Mouse (Mus musculus) heart, adult 2 months (tissue): ENCODE results near the gene Ina. TPM values are rescaled to one million over a fixed set of nuclear protein-coding genes. Genes with fewer than 3 reads are reported as not detected.

Experiments used
- DNase-seq, 2 experiments: peaks; one replicate each; pipeline ENCODE4 v3.0.0; 2021
- H3K27ac ChIP-seq: fragments of 200-600 bp; 2 replicates; pipeline ENCODE4 v1.8.1; 2022
- H3K27me3 ChIP-seq: fragments of 200-500 bp; 2 replicates; pipeline ENCODE4 v1.6.1; 2012; ENCODE audit warnings: mild to moderate bottlenecking, low read length, inconsistent platforms, mixed read lengths; ENCODE audit not compliant: control insufficient read depth, insufficient read depth
- H3K36me3 ChIP-seq: fragments of 200-500 bp; 2 replicates; pipeline ENCODE4 v1.6.1; 2012; ENCODE audit warnings: low read length, inconsistent platforms; ENCODE audit not compliant: control insufficient read depth, insufficient read depth
- H3K4me1 ChIP-seq: fragments of 200-500 bp; 2 replicates; pipeline ENCODE4 v1.6.1; 2011; ENCODE audit warnings: low read length; ENCODE audit not compliant: control insufficient read depth, insufficient read depth
- H3K4me3 ChIP-seq: fragments of 200-600 bp; 2 replicates; pipeline ENCODE4 v1.8.1; 2022
- H3K79me2 ChIP-seq: fragments of 200-500 bp; replicated peaks from 2 replicates; pipeline ENCODE4 v1.6.1; 2012; ENCODE audit warnings: mild to moderate bottlenecking, inconsistent platforms, low read length, moderate library complexity, mixed read lengths; ENCODE audit not compliant: control insufficient read depth, insufficient read depth
- H3K9ac ChIP-seq: fragments of 200-500 bp; 2 replicates; pipeline ENCODE4 v1.6.1; 2012; ENCODE audit warnings: low read depth, mild to moderate bottlenecking, control low read depth, inconsistent platforms, low read length, mixed read lengths
- CTCF ChIP-seq: fragments of 200-600 bp; IDR thresholded peaks from 2 replicates; pipeline ENCODE4 v1.8.1; 2022; ENCODE audit warnings: antibody characterized with exemption, mild to moderate bottlenecking, moderate library complexity
- EP300 ChIP-seq: fragments of 200-500 bp; IDR thresholded peaks from 2 replicates; pipeline ENCODE4 v1.6.1; 2011; ENCODE audit warnings: low read depth, low read length, control low read depth; ENCODE audit not compliant: insufficient read depth
- POLR2A ChIP-seq: fragments of 200-500 bp; IDR thresholded peaks from 2 replicates; pipeline ENCODE4 v1.6.1; 2011; ENCODE audit warnings: mild to moderate bottlenecking, low read depth, low read length, control low read depth; ENCODE audit not compliant: insufficient read depth
- WGBS: fragments of 180-500 bp; shearing (Covaris S2); methylation state at CpG from one replicate; pipeline ENCODE4 v1.1.7; 2018; 5-methylcytosine and 5-hydroxymethylcytosine counted together
- intact Hi-C: fragments of 180-260 bp; cut with DNase I; formaldehyde crosslinking; loops from one replicate; pipeline ENCODE4 v1.15.1; 2025
- polyA plus RNA-seq: library from polyadenylated mRNA; depleted of rRNA; stranded (reverse); fragments of >200 nt; gene quantifications from 2 replicates; pipeline ENCODE4 v1.2.3, GENCODE M21; 2012
- total RNA-seq, 2 experiments: library from RNA; stranded (reverse); gene quantifications; 2 replicates each; pipeline ENCODE4 v1.2.3; 2021

The Ina gene
- total and polyA plus RNA-seq, 3 experiments = 0.04 to 0.11 TPM; not detected in 1

DNA sequence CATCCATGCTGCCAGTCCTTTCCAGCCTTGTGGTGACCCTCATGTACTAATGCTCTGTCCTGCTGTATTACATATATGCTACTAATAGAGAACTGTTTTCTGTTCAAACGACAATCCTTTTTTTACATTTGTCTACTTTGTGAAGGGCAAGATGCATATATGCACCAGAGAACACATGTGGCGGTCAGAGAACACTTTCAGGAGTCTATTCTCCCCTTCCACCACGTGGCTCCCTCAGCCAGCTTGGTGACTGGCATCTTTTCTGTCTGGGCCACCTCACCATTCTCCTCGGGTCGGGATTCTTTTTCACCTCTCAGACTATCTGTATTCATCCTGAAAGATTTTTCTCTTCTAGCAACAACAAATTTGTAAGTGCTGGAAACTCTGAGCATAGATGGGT is 8.6 kb upstream of the Ina start:
- Histone ChIP-seq H3K79me2 (no peaks in the 10 kb centered on the region), H3K4me1 (no peaks in the 10 kb centered on the region)

DNA sequence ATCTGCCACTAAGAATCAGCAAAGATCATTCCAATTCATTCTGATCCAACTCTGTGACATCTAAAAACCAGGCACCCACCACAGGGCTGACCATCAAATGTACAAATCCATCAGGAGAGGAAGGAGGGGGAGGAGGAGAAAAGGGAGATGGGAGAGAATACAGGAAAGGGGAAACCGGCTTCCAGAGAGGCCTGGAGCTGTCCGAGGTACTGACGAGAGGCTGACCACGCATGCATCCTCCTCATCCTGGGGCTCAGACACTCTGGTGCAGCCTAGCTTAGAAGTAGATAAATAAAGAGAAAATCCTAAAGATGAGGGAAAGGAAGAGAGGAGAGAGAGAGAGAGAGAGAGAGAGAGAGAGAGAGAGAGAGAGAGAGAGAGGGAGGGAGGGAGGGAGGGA is 8.2 kb upstream of the Ina start:
- Histone ChIP-seq H3K27ac (no peak overlapping the region), H3K9ac (no peak overlapping the region), H3K4me3 (no peak overlapping the region), H3K4me1 (no peaks in the 10 kb centered on the region), H3K36me3 (no peaks in the 10 kb centered on the region), H3K27me3 (no peaks in the 10 kb centered on the region), H3K79me2 (no peaks in the 10 kb centered on the region)
- WGBS = 3% methylated on average over 4 of the region's 4 CpGs
- TF ChIP-seq POLR2A = no peak
- TF ChIP-seq EP300 = no peak
- TF ChIP-seq CTCF = no peak
- intact Hi-C loops = no loop called here
- DNase-seq = peak in 1 of 2 experiments; percentile 55

More for the DNA sequence above, 8.6 kb upstream of the Ina start:
- H3K27me3 ChIP-seq = no peaks in the 10 kb centered on the region
- TF ChIP-seq CTCF (no peak), POLR2A (no peak), EP300 (no peak)
- WGBS = 55% methylated on average over 5 of the region's 5 CpGs
- no peak overlapping the region for H3K4me3 ChIP-seq
- H3K36me3 ChIP-seq = no peaks in the 10 kb centered on the region
- intact Hi-C loops = no loop called here
- no peak for DNase-seq
- H3K27ac ChIP-seq = no peak overlapping the region
- no peak overlapping the region for H3K9ac ChIP-seq

DNA sequence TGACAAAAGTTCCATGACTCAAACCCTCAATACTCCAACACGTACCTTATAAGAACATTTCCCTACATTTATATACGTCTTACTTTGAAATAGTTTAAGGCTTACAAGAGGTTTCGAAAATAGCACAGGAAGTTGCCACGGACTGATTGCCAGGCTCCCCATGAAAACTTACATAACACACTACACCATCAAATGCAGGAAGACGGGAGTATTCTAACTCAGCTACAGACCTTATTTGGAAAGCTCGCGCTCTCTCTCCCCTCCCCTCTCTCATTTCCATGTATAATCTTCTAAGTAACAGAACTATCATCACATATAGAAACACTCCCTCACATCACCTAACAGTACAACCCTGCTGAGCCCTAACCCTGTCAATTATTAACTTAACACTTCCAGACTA is 5.1 kb upstream of the Ina start:
- no peaks in the 10 kb centered on the region for H3K36me3 ChIP-seq
- no peak overlapping the region for H3K4me3 ChIP-seq
- 65% methylated on average over 7 of the region's 7 CpGs for WGBS
- H3K27me3 ChIP-seq = peaks cover 6% of the 10 kb centered on the region
- no peaks in the 10 kb centered on the region; the same call in 1 of the 2 replicates for H3K4me1 ChIP-seq
- H3K27ac ChIP-seq = no peak overlapping the region
- DNase-seq = no peak
- no peak overlapping the region for H3K9ac ChIP-seq
- intact Hi-C loops = no loop called here
- H3K79me2 ChIP-seq = no peaks in the 10 kb centered on the region
- TF ChIP-seq CTCF = no peak
- TF ChIP-seq EP300 = no peak
- no peak for TF ChIP-seq POLR2A

DNA sequence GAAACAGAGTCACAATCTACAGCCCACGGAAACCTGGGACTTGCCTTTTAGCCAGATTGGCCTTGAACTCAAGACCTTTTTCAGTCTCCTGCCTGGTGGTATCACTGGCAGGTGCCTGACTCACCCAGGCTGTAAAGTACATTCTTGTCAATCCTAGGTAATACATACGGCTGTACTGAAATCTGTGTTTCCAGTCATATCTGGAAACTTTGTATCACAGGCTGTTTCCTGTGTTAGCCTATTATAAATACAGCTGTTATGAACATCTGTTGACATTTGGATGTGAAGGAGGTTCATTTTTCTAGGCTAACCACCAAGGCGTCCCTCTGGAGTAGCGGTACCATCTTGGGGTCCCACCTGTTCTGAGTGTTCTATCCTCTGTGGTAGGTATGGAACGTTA is 4.6 kb upstream of the Ina start:
- intact Hi-C loops = no loop called here
- Histone ChIP-seq H3K9ac (no peak overlapping the region), H3K79me2 (no peaks in the 10 kb centered on the region), H3K36me3 (no peaks in the 10 kb centered on the region), H3K4me1 (no peaks in the 10 kb centered on the region; the same call in 1 of the 2 replicates), H3K27me3 (peaks cover 11% of the 10 kb centered on the region), H3K27ac (no peak overlapping the region), H3K4me3 (no peak overlapping the region)
- DNase-seq = no peak
- TF ChIP-seq POLR2A (no peak), CTCF (no peak), EP300 (no peak)
- 71% methylated on average over 5 of the region's 5 CpGs for WGBS

DNA sequence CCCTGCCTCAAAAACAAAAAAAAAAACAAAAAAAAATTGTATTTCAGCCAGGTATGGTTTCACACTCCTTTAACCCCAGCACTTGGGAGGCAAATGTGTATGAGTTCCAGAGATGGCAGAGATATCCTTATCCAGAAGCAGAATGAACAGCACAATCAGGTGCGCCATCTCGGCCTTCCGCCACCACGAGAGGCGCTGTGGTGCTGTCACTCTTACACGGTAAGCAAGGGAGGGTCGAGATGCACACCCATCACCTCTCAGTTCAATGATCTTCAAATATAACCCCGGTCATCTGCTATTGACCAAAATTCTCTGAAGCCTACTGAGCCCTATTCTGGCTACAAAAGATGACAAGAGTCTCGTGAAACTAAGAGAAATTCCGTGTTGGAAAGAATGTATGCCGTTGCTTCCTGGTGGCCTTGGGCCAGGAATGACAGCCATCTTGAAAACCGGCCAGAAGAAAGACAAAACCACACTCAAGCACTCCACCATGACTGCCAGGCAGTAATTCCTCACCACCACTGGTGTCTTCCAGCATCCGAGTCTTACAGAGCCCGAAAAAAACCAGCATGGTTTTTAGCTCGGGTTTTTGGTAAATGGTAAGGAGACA is 1.9 kb upstream of the Ina start:
- Histone ChIP-seq H3K27me3 (peaks cover 20% of the 10 kb centered on the region), H3K36me3 (no peaks in the 10 kb centered on the region), H3K79me2 (no peaks in the 10 kb centered on the region), H3K4me3 (no peak overlapping the region), H3K9ac (no peak overlapping the region), H3K27ac (no peak overlapping the region), H3K4me1 (no peaks in the 10 kb centered on the region; the same call in 1 of the 2 replicates)
- 76% methylated on average over 15 of the region's 15 CpGs for WGBS
- TF ChIP-seq POLR2A (no peak), CTCF (no peak), EP300 (no peak)
- intact Hi-C loops = no loop called here
- DNase-seq = no peak

DNA sequence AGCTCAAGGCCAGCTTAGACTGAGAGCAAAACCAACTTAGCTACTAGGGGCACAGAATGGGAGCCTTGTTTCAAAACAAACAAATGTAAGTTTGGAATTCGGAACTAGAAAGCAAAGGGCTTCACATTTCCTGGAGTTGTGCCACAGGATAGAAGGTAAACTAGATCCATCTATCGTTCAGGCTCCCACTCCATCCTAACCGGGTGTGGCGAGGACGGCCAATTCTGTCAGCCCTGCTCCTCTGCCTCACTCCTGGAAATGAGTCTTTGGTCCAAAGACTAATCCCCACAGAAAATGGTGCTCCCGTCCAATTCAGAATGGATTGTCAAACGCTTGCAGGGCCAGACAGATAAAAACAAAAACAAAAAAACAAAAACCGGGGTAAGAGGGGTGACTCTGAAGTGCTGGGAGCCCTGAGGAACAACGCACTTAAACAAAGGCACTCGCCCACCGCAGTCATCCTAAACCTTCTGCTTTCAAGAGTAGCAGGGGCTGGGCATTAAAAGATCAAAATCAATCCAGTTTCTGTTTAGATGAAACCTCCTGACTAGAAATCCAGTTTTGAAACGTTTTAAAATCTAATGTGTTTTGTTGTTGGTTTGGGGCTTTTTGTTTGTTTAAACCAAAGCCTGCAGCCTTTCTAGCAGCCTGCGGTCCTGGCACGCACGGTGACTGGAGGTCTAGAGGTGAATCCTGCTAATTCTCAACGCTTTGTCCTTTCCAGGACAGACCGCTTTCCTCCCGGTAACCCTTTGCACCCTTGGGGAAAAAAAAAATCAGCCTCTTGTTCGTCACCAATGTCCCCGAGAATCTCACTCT is 949 bp upstream of the Ina start:
- no peak overlapping the region for H3K4me3 ChIP-seq
- intact Hi-C loops = no loop called here
- TF ChIP-seq POLR2A (no peak), EP300 (no peak), CTCF (no peak)
- peaks cover 20% of the 10 kb centered on the region for H3K27me3 ChIP-seq
- H3K79me2 ChIP-seq = no peaks in the 10 kb centered on the region
- DNase-seq = no peak
- H3K4me1 ChIP-seq = no peaks in the 10 kb centered on the region; the same call in 1 of the 2 replicates
- 13% methylated on average over 20 of the region's 20 CpGs for WGBS
- no peak overlapping the region for H3K27ac ChIP-seq
- no peak overlapping the region for H3K9ac ChIP-seq
- H3K36me3 ChIP-seq = no peaks in the 10 kb centered on the region
